Mouse (Mus musculus) embryonic fibroblast, embryonic 13.5 days (primary cell): ENCODE data around the gene Stx5a.

Experiments
- CTCF ChIP-seq: IDR thresholded peaks from 2 replicates; pipeline ENCODE4 v1.5.1; 2011; ENCODE audit warnings: mild to moderate bottlenecking, control low read depth, low read length, moderate library complexity, borderline replicate concordance; ENCODE audit not compliant: insufficient read depth
- POLR2A ChIP-seq: IDR thresholded peaks from 2 replicates; pipeline ENCODE4 v1.6.1; 2011; ENCODE audit warnings: low read depth, mild to moderate bottlenecking, control low read depth, low read length, moderate library complexity

- no peak for TF ChIP-seq CTCF
- TF ChIP-seq POLR2A, result no peak
Measured at GRCm38 (mm10) chr19:8706930-8707329, 34.3 kb upstream of the Stx5a start.
